18 mouse cellular contexts compared by ENCODE assay signal in genomic region chr1:82762274-82762673, GRCm38 (mm10). TPM values are rescaled to one million over a fixed set of nuclear protein-coding genes. Genes with fewer than 3 reads are reported as not detected.
A peak's percentile ranks its signal among the peaks of the same experiment; 100 is the strongest.
DNase-seq lines count a peak whose midpoint lies in the region; ATAC-seq and TF ChIP-seq lines count a peak whose summit lies in the region.
"Had no signal": no experiment of that assay in that cellular context is flagged by ENCODE, and none has a peak within 500 bp of the region (broad histone marks: within the 10 kb centered on the region; RNA-seq: fewer than 3 reads in every experiment).

No protein-coding gene starts in this region.

- H3K27ac ChIP-seq in small intestine, adult 2 months (ENCODE audit: insufficient read depth, low read depth, low read length): peak overlapping the region; percentile 27; the same call in 1 of the 2 replicates
- H3K27ac ChIP-seq: hindbrain, embryonic 15.5 days; neural tube, embryonic 15.5 days had no signal

- ATAC-seq in CD4-positive, CD25-positive, alpha-beta regulatory T cell, adult 4 months: no peak
- ATAC-seq in frontal cortex, adult (ENCODE audit: low TSS enrichment): no peak

- WGBS in lung, adult 2 months: 74% methylated on average over 1 of the region's 1 CpGs
- 65% methylated on average over 1 of the region's 1 CpGs for WGBS in small intestine, adult 2 months

- TF ChIP-seq CTCF in lung, adult 2 months (IDR thresholded peaks at IDR 0.05; ENCODE audit: insufficient read depth, low read length): peak; percentile 10; the same call in 1 of the 2 replicates
- TF ChIP-seq CTCF in small intestine, adult 2 months (IDR thresholded peaks at IDR 0.05; ENCODE audit: extremely low read depth, insufficient read length, insufficient replicate concordance, low read depth, low read length): peak; percentile 45; the same call in 1 of the 2 replicates

- H3K36me3 ChIP-seq in small intestine, adult 2 months (ENCODE audit: control insufficient read depth, insufficient read depth, low read length): peaks cover 50% of the 10 kb centered on the region

- peak; percentile 9 for DNase-seq in CD4-positive, CD25-positive, alpha-beta regulatory T cell, adult 2 months (ENCODE audit: low read depth, low spot score)
- DNase-seq in lung, adult 2 months: no peak
- no peak for DNase-seq in lung, postnatal 25 days (ENCODE audit: low spot score)
- DNase-seq in ZHBTc4 (ENCODE audit: low read depth, low spot score): peak; percentile 52
- DNase-seq in thymus, postnatal 36 days: no peak
- DNase-seq: adrenal gland, adult 2 months; heart, adult 18-20 months; heart, postnatal 10 days; retina, postnatal 1 day had no signal

- H3K4me3 ChIP-seq in lung, adult 2 months (replicated peaks; ENCODE audit: extremely low read depth, low read depth, low read length): no peak overlapping the region
- H3K4me3 ChIP-seq in small intestine, adult 2 months (ENCODE audit: low read depth, low read length): no peak overlapping the region
- H3K4me3 ChIP-seq: hindbrain, embryonic 15.5 days; neural tube, embryonic 15.5 days had no signal

- no peak for TF ChIP-seq POLR2A in lung, adult 2 months (IDR thresholded peaks at IDR 0.05; ENCODE audit: borderline replicate concordance, extremely low read depth, low read depth, low read length)
- no peak for TF ChIP-seq POLR2A in small intestine, adult 2 months (IDR thresholded peaks at IDR 0.05; ENCODE audit: low read depth, low read length)

- no peaks in the 10 kb centered on the region for H3K4me1 ChIP-seq in lung, adult 2 months (ENCODE audit: control insufficient read depth, insufficient read depth, low read length)
- H3K4me1 ChIP-seq in small intestine, adult 2 months (ENCODE audit: control insufficient read depth, insufficient read depth, insufficient read length, low read length): peaks cover 18% of the 10 kb centered on the region; the same call in 1 of the 2 replicates
- H3K4me1 ChIP-seq: hindbrain, embryonic 15.5 days; neural tube, embryonic 15.5 days had no signal

- no peaks in the 10 kb centered on the region for H3K27me3 ChIP-seq in small intestine, adult 2 months (ENCODE audit: control insufficient read depth, insufficient read depth, low read length)
- H3K27me3 ChIP-seq: hindbrain, embryonic 15.5 days; neural tube, embryonic 15.5 days had no signal

RNA-seq across cellular contexts. Expression of gene Tm4sf20, which starts 6.0 kb away (rescaled TPM):
- 1 to 10 TPM in 1 of 2 experiments, under 1 TPM in 1; 0.43 to 1.4 TPM for polyA plus RNA-seq in CD4-positive, CD25-positive, alpha-beta regulatory T cell, adult 4 months (2017; shearing (Covaris generic))
- polyA plus RNA-seq in lung, adult 2 months (2012; rRNA removed): 0.36 TPM in 1 of 2 replicates, not detected in the other
- polyA plus RNA-seq in small intestine, adult 2 months (2012; rRNA removed): 38.1 and 224 TPM in 2 replicates
- polyA plus RNA-seq: adrenal gland, adult 2 months; hindbrain, embryonic 15.5 days; neural tube, embryonic 15.5 days had no signal

RNA-seq across cellular contexts. Expression of gene Gm47791, which starts 8.8 kb away (rescaled TPM):
- polyA plus RNA-seq in CD4-positive, CD25-positive, alpha-beta regulatory T cell, adult 4 months (2017; shearing (Covaris generic)): not detected
- polyA plus RNA-seq in lung, adult 2 months (2012; rRNA removed): not detected in 2 replicates
- polyA plus RNA-seq in small intestine, adult 2 months (2012; rRNA removed): not detected in 2 replicates
- polyA plus RNA-seq: adrenal gland, adult 2 months; embryonic facial prominence, embryonic 14.5 days; forebrain, embryonic 11.5 days; hindbrain, embryonic 15.5 days; kidney, embryonic 16.5 days; liver, embryonic 16.5 days; neural tube, embryonic 15.5 days had no signal

RNA-seq across cellular contexts. Expression of gene Mff, which starts 37.6 kb away (rescaled TPM):
- 100 to 1,000 TPM in 1 of 2 experiments, 10 to 100 TPM in 1; 82.4 to 102 TPM for polyA plus RNA-seq in CD4-positive, CD25-positive, alpha-beta regulatory T cell, adult 4 months (2017; shearing (Covaris generic))
- 44.8 and 59.1 TPM in 2 replicates for polyA plus RNA-seq in lung, adult 2 months (2012; rRNA removed)
- 22.3 and 31.7 TPM in 2 replicates for polyA plus RNA-seq in small intestine, adult 2 months (2012; rRNA removed)

Comparison
In these comparisons a context has a peak if more than half of its experiments do, and no peak if none do; other contexts are left out.
1. DNase-seq: peak in CD4-positive, CD25-positive, alpha-beta regulatory T cell, adult 2 months (single experiment) and ZHBTc4 (single experiment); none in lung, adult 2 months (single experiment), lung, postnatal 25 days (single experiment) and thymus, postnatal 36 days (0 of 2).
2. RNA of gene Tm4sf20, which starts 6.0 kb away (polyA plus RNA-seq): 38.1 to 224 TPM in small intestine, adult 2 months; 0.43 to 1.4 TPM in CD4-positive, CD25-positive, alpha-beta regulatory T cell, adult 4 months and 0.36 TPM in lung, adult 2 months; every median in the first group is over 10 times any median in the second.